Mouse (Mus musculus) urinary bladder, adult 18-20 months (tissue): ENCODE data around the gene Sytl1.
A peak's percentile ranks its signal among the peaks of the same experiment; 100 is the strongest.

Experiments
- DNase-seq, 2 experiments: peaks; one replicate each; pipeline ENCODE4 v3.0.0; 2022; ENCODE audit warnings: low spot score in 2 of 2, mixed read lengths in 2 of 2

Gene Sytl1

DNA sequence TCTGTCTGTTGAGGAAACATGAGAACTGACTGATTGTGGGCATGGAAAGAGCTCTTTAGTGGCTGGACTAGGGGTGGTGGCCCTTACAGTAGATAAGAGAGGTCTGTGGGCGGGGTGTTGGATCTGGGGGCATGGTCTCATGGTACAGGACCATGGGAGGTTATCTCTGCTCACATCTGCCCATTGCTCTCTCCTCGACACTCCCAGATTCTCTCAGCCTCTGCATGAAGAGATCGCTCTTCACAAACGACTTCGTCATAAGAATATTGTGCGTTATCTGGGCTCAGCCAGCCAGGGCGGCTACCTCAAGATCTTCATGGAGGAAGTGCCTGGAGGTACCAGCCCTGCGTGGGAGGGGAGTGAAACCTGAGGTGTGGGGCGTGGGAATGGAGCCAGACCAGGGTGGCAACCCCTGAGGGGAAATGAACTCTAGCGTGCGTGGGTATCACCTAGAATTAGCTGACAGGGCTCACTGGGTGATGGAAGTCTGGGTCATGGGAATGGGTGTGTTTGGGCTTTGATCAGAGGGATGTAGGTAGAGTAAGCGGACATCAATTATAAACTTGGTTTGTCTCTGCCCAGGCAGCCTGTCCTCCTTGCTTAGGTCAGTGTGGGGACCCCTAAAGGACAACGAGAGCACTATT is 15.0 kb downstream of the Sytl1 start:
- DNase-seq: no peak

GRCm38 (mm10) chr4:133247072-133247471 is 15.8 kb downstream of the Sytl1 start:
- DNase-seq: no peak

- DNase-seq: no peak
These were observed 18.6 kb downstream of the Sytl1 start for GRCm38 (mm10) chr4:133244289-133244688.

DNA sequence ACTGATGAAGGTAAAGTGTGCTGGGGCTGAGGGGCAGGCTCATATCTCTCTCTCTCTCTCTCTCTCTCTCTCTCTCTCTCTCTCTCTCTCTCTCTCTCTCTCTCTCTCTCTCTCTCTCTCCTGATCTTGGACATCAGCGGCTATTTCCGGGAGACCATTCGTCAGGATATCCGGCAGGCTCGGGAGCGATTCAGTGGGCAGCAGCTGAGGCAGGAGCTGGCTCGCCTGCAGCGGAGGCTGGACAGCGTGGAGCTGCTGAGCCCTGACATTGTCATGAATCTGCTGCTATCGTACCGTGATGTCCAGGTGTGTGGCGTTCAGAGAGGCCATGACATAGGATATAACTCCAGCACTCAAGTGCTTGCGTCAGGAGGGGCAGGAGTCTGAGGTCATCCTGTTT is 19.4 kb downstream of the Sytl1 start:
- no peak for DNase-seq

DNA sequence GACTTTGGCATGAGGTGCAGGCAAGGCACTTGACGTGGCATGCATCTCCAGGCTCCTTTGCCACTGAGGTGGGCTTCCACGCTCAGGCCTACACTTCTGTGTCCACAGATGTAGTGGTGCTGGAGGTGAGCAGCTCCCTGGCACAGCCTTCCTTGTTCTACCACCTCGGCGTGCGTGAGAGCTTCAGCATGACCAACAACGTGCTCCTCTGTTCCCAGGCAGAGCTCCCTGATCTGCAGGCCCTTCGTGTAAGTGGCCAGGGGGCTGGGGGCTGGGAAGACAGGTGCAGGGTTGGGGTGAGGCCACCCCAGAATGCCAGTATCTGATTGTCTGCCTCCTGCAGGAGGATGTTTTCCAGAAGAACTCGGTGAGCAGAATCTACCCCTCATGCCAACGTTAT is 20.2 kb downstream of the Sytl1 start:
- no peak for DNase-seq

DNA sequence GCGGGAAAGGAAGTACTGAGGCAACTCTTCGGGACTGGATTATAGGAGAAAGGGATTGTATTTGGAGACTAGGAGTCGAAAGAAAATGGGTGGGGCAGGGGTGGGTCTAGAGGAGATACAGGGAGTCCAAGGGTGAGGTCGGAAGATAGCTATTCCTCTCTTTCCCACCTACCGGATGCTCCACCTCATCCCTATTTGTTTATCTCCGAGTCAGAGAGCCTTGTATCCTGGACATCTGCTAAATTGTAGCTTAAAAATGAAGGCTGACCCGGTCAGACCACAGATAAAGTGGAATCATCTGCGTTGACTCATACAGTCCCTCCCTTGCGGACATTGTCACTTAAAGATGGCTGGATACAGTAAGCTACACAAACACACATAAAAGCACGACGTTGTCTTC is 21.0 kb downstream of the Sytl1 start:
- DNase-seq: no peak

DNA sequence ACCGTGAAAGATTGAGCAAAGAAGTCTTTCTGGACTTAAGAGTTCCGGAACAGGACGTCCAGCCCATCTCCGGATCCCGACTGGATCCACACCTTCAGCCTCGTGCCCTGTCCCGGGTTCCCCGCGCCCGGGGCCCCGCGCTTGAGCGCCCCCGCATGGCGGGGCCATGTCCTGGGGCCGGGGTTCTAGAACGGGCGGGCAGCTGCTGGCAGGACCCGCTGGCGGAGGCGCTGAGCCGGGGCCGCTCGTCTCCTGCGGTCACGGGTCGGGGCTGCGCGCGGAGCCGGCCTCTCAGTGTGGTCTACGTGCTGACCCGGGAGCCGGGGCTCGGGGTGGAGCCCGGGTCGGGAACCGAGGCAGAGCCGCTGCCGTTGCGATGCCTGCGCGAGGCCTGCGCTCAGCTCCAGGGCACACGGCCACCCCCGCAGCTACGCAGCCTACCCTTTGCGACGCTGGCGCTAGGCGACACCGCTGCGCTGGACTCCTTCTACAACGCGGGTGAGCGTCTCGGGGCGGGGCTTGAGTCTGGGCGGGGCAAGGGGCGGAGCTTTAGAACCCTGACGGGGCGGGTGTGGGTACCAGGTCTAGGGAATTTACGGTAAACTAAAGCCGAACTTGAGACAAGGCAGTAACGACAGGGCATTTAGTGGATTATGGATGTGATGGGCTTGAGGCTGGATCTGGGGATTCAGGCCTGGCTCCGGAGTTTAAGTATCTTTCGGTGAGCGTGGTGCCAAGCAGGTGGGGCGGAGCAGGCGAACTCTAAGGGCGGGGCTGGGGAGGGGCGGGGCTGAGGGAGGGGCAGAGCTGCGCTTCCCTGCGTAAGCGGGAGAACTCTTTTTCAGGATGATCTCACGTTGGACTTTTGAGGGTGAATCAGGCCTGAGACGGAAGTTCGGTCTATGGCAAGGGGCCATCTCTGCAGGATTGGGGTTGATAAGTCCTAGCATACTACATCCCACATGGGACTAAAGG is 21.7 kb downstream of the Sytl1 start:
- DNase-seq: peak; percentile 86 to 92

GRCm38 (mm10) chr4:133240490-133240921 is 22.4 kb downstream of the Sytl1 start, which contains the start of gene Map3k6:
Gene Map3k6, plus strand, starts transcription at chr4:133240818.
- DNase-seq: peak in 1 of 2 experiments; percentile 88

DNA sequence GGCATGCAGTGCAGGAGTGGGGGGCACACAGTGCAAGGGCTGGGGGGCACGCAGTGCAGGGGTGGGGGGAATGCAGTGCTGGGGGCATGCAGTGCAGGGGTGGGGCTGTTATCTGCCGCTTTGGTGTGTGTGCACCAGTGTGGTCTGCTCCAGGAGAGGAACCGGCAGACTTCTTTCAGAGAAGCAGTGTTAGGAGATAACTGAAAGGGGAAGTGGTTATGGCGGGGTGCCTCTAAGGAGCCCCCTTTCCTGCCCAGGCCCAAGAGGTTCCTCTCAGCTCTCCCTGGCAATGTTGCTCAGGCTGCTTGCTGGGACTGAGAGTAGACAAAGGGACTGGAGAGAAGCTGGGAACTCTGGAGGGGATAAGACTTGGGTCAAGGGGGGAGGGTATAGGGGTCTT is 25.0 kb downstream of the Sytl1 start:
- no peak for DNase-seq

- DNase-seq: no peak
These were observed 27.5 kb downstream of the Sytl1 start for GRCm38 (mm10) chr4:133235415-133235814.

GRCm38 (mm10) chr4:133234771-133235170 is 28.1 kb downstream of the Sytl1 start:
- DNase-seq: no peak

DNA sequence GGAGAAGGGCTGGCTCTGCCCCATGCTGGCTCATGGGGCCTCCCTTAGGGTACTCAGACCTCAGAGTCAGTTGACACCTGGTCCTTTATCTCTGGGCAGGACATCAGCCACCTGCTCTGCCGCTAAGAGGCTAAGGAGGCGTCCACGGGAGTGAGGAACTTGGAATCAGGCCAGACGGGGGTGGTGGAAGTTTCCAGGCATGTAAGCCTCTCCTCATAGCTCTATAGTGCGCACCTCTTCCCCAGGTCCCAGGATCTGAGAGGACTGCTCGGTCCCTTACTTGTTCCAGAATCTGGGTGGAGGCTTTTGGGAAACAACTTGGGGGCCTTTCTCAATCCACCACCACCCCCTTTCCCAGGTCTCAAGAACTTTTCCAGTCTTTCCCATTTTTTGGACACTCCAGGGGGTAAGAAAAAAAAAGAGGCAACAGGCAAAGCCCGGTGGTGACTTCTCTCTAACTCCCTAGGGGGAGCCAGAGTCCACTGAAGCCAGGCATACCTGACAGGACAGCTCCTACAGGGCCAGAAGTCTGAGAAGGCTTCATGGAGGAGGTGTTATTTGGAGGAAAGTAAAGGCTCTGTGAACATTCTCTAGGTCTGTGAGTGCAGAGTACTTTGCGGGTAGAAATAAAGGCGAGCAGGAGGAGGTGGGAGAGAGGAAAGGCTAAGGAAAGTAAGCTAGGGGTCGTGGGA is 29.5 kb downstream of the Sytl1 start:
- DNase-seq: peak in 1 of 2 experiments; percentile 44

DNA sequence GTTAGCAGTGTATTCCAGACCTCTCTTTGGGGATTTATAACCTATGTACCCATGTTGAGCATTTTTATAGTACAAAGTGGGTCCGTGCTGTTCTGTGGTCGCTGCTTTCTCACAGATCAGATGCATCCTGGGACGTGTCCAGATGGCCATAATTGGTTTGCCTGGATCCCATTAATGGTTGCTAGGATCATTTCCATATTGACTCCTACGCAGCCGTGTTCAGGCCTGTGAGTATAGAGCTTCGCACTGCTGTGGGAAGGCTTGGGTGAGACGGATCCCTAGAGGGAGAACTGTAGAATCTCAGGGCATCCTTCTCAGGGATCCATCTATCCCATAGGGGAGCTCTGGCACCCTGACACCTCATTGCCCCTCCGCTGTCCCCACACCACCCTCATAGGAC is 33.3 kb downstream of the Sytl1 start:
- DNase-seq: no peak

- DNase-seq: no peak
These were observed 35.3 kb downstream of the Sytl1 start for GRCm38 (mm10) chr4:133227636-133228035.

GRCm38 (mm10) chr4:133226073-133226472 is 36.8 kb downstream of the Sytl1 start:
- DNase-seq: no peak

DNA sequence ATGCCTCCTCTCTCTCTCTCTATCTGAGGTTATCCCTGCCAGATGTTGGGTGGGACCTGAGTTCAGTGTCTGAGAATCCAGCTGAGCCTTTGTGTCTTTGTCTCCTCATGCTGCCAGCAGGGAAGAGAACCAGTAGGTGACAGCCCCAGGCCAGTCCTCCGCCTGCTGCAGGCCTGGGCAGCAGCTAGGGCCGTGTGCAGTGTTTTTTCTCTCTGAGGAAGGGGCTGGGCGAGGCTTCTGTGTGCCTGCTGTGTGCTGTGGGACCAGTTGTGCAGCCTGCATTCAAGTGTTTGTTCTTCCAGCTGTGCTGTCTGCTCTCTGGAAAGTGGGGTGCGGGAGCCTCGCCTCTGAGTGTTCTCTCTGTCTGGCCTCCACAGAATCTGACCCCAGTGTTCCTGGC is 39.0 kb downstream of the Sytl1 start:
- DNase-seq: no peak

DNA sequence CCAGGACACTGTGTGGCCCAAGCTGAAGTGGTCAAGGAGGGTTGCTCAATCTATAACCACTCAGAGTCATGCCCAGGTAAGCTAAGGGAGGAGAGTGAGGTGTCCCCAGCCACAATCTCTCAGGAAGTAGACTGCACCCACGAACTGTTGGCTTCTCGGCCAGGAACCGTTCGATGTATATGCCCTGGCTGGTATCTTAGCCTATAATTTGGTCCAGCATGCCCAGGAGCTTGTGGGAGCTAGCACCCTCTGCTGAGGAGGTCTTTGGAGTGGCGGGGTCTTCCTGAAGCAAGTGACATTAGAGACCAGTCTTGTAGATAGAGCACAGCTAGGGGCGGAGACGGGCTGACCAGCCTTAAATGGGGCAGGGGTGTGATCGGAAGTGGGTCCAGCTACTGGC is 41.2 kb downstream of the Sytl1 start:
- DNase-seq: no peak

DNA sequence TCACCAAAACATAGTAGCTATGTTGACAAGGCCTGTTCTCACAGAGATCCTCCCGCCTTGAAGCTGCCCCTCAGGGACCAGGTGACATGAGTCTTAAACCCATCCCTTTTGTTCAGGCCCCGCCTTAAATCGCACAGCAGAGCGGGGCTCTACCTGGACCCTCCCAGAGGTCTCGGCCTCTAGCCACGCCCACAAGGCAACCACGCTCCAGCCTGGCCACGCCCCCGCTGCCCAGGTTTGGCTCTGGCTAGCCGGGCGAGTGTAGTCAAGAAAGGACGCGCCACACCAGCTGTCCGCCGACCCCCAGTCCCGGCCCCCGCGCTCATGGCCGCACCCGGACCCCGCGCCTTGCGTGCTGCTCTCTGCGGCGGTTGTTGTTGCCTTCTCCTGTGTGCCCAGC is 42.3 kb downstream of the Sytl1 start:
- peak in 1 of 2 experiments; percentile 60 for DNase-seq

DNA sequence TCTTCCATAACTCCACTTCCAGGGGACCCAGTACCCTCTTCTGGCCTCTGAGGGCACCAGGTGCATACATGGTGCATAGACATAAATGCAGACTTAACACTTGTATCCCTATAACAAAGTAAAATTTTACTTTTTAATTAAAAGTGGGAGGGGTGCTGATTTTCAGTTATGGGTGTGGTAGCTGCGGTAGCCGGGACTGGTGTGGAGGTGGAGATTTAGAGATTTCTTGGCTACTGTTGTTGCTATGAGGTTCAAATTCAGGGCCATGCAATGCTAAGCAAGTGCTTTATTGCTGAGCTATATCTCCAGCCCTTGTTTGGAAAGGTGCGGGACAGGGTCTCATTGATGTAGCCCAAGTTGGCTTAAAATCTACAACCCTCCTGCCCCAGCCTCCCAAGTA is 44.2 kb downstream of the Sytl1 start:
- DNase-seq: no peak

GRCm38 (mm10) chr4:133217641-133218040 is 45.3 kb downstream of the Sytl1 start:
- DNase-seq: peak in 1 of 2 experiments; percentile 50

- DNase-seq: no peak
These were observed 49.3 kb downstream of the Sytl1 start for GRCm38 (mm10) chr4:133213661-133214060.

GRCm38 (mm10) chr4:133213268-133213590 is 49.7 kb downstream of the Sytl1 start:
- DNase-seq: no peak
